ENCODE assay signal across 8 mouse cellular contexts in the genomic region with DNA sequence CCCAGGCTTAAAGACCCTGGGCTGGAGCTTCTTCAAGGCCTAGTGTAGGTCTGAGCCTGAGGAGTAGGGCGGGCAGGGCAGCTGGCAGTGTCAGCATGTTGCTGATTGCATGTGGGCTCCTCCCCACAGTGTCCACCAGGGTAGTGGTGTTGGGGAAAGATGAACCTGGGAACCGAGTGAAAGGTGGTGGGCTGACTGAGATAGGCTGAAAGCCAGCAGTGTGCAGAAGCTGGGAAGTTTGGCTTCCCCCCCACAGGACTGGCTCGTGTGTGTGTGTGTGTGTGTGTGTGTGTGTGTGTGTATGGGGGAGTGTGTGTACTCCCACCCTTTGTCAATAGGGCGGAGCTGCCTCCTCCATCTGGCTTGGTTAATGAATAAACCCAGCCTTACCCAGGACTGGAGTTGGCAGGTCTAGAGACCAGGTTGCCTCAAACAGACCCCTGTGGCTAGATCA. TPM values are rescaled to one million over a fixed set of nuclear protein-coding genes. Genes with fewer than 3 reads are reported as not detected.
DNase-seq lines count a peak whose midpoint lies in the region; ATAC-seq and TF ChIP-seq lines count a peak whose summit lies in the region.
"Had no signal": no experiment of that assay in that cellular context is flagged by ENCODE, and none has a peak within 500 bp of the region (broad histone marks: within the 10 kb centered on the region; RNA-seq: fewer than 3 reads in every experiment).

No protein-coding gene starts in this region.

- no peak for TF ChIP-seq POLR2A in olfactory bulb, adult 2 months (IDR thresholded peaks at IDR 0.05; ENCODE audit: insufficient read depth, low read depth, low read length)

- peaks cover 9% of the 10 kb centered on the region; the same call in 1 of the 2 replicates for H3K27me3 ChIP-seq in lung, embryonic 14.5 days (ENCODE audit: insufficient read depth, low read length)
- peaks cover 61% of the 10 kb centered on the region for H3K27me3 ChIP-seq in embryonic facial prominence, embryonic 10.5 days (replicated peaks; ENCODE audit: low read depth, poor library complexity, severe bottlenecking)
- H3K27me3 ChIP-seq in kidney, embryonic 14.5 days (ENCODE audit: control insufficient read depth, insufficient read depth, low read length) = no peaks in the 10 kb centered on the region

- peak; percentile 18; the same call in 1 of the 2 replicates for TF ChIP-seq CTCF in lung, embryonic 14.5 days (IDR thresholded peaks at IDR 0.05; ENCODE audit: low read depth)
- no peak for TF ChIP-seq CTCF in olfactory bulb, adult 2 months (IDR thresholded peaks at IDR 0.05; ENCODE audit: insufficient read depth, low read depth, low read length)

- H3K4me3 ChIP-seq in lung, embryonic 14.5 days (ENCODE audit: low read depth, low read length) = peak overlapping the region; percentile 76; the same call in 1 of the 2 replicates
- 0 out of 2 replicates have a peak overlapping the region, but pooled peaks have one; percentile 2 for H3K4me3 ChIP-seq in embryonic facial prominence, embryonic 10.5 days
- peak overlapping the region; percentile 65; the same call in 1 of the 2 replicates for H3K4me3 ChIP-seq in kidney, embryonic 14.5 days (ENCODE audit: low read length)
- peak overlapping the region; percentile 74 for H3K4me3 ChIP-seq in olfactory bulb, adult 2 months (ENCODE audit: insufficient read depth, low read depth, low read length)

- no peaks in the 10 kb centered on the region for H3K9me3 ChIP-seq in lung, embryonic 14.5 days (ENCODE audit: low read depth, low read length)
- H3K9me3 ChIP-seq in embryonic facial prominence, embryonic 10.5 days = no peaks in the 10 kb centered on the region
- H3K9me3 ChIP-seq in kidney, embryonic 14.5 days (ENCODE audit: control insufficient read depth, low read length) = no peaks in the 10 kb centered on the region
- H3K9me3 ChIP-seq: limb, embryonic 12.5 days had no signal

- H3K36me3 ChIP-seq in lung, embryonic 14.5 days (ENCODE audit: insufficient read depth) = no peaks in the 10 kb centered on the region
- H3K36me3 ChIP-seq in embryonic facial prominence, embryonic 10.5 days (replicated peaks) = 0 out of 2 replicates have a peak, but pooled peaks cover 3% of the 10 kb centered on the region
- no peaks in the 10 kb centered on the region for H3K36me3 ChIP-seq in kidney, embryonic 14.5 days (ENCODE audit: control insufficient read depth, insufficient read depth, low read length)
- H3K36me3 ChIP-seq: limb, embryonic 12.5 days had no signal

- 0 out of 2 replicates have a peak, but pooled peaks cover 6% of the 10 kb centered on the region for H3K4me1 ChIP-seq in lung, embryonic 14.5 days (ENCODE audit: insufficient read depth)
- H3K4me1 ChIP-seq in embryonic facial prominence, embryonic 10.5 days = peaks cover 42% of the 10 kb centered on the region
- H3K4me1 ChIP-seq in kidney, embryonic 14.5 days (ENCODE audit: control insufficient read depth, insufficient read depth, low read length) = peaks cover 7% of the 10 kb centered on the region
- H3K4me1 ChIP-seq in olfactory bulb, adult 2 months (ENCODE audit: control insufficient read depth, insufficient read depth, low read length) = peaks cover 49% of the 10 kb centered on the region

- WGBS in lung, embryonic 14.5 days = 44% methylated on average over 4 of the region's 4 CpGs
- WGBS in embryonic facial prominence, embryonic 10.5 days = 75% methylated on average over 4 of the region's 4 CpGs
- 53% methylated on average over 4 of the region's 4 CpGs for WGBS in kidney, embryonic 14.5 days
- WGBS in olfactory bulb, adult 2 months = 44% methylated on average over 4 of the region's 4 CpGs

- H3K9ac ChIP-seq in lung, embryonic 14.5 days = no peak overlapping the region
- H3K9ac ChIP-seq in kidney, embryonic 14.5 days (ENCODE audit: low read depth, low read length) = 0 out of 2 replicates have a peak overlapping the region, but pooled peaks have one; percentile 13
- H3K9ac ChIP-seq: limb, embryonic 12.5 days had no signal

- peak; percentile 26; the same call in 1 of the 2 replicates for ATAC-seq in lung, embryonic 14.5 days (ENCODE audit: insufficient read depth)
- ATAC-seq in kidney, embryonic 14.5 days (ENCODE audit: low FRiP score, low TSS enrichment) = 0 out of 2 replicates have a peak, but pooled peaks have one; percentile 5

- H3K27ac ChIP-seq in lung, embryonic 14.5 days (ENCODE audit: low read depth) = no peak overlapping the region
- no peak overlapping the region for H3K27ac ChIP-seq in embryonic facial prominence, embryonic 10.5 days (replicated peaks)
- H3K27ac ChIP-seq in kidney, embryonic 14.5 days (ENCODE audit: low read depth, low read length) = peak overlapping the region; percentile 45; the same call in 1 of the 2 replicates
- peak overlapping the region; percentile 11; the same call in 1 of the 2 replicates for H3K27ac ChIP-seq in olfactory bulb, adult 2 months (ENCODE audit: insufficient read depth, low read depth, low read length)
- H3K27ac ChIP-seq: limb, embryonic 12.5 days had no signal

- peak; percentile 44 for DNase-seq in lung, embryonic 14.5 days
- no peak for DNase-seq in lung, postnatal 14 days
- DNase-seq in embryonic facial prominence, embryonic 10.5 days (ENCODE audit: low spot score) = no peak
- DNase-seq in layer of hippocampus, adult 8-10 months (ENCODE audit: low spot score in 2 of 2) = no peak
- DNase-seq in thymus, postnatal 36 days = no peak

- H3K4me2 ChIP-seq in lung, embryonic 14.5 days = peak overlapping the region; percentile 96
- peak overlapping the region; percentile 94 for H3K4me2 ChIP-seq in kidney, embryonic 14.5 days (replicated peaks; ENCODE audit: low read depth, low read length)

RNA-seq across cellular contexts. Expression of a gene that starts 6.3 kb away (rescaled TPM):
- 35.4 and 38.0 TPM in 2 replicates for polyA plus RNA-seq in lung, embryonic 14.5 days (2014; fragmentation: Nextera tagmentation; extraction: Ambion mirVana)
- polyA plus RNA-seq in embryonic facial prominence, embryonic 10.5 days (2016; fragmentation: Nextera tagmentation; extraction: Ambion mirVana) = 12.3 and 15.4 TPM in 2 replicates
- polyA plus RNA-seq in kidney, embryonic 14.5 days (2014; fragmentation: Nextera tagmentation; extraction: Ambion mirVana) = 49.5 and 59.6 TPM in 2 replicates
- polyA plus RNA-seq in olfactory bulb, adult 2 months (2012; ENCODE audit: insufficient read depth, insufficient read length, low replicate concordance, missing spikeins) = not detected in 2 replicates
- 10 to 100 TPM; 25.3 to 28.8 (median 27.2) TPM for total RNA-seq in layer of hippocampus, adult 8-10 months (2022)

RNA-seq across cellular contexts. Expression of a gene that starts 21.1 kb away (rescaled TPM):
- 13.2 and 14.6 TPM in 2 replicates for polyA plus RNA-seq in lung, embryonic 14.5 days (2014; fragmentation: Nextera tagmentation; extraction: Ambion mirVana)
- 13.1 and 15.1 TPM in 2 replicates for polyA plus RNA-seq in embryonic facial prominence, embryonic 10.5 days (2016; fragmentation: Nextera tagmentation; extraction: Ambion mirVana)
- polyA plus RNA-seq in kidney, embryonic 14.5 days (2014; fragmentation: Nextera tagmentation; extraction: Ambion mirVana) = 7.6 and 10.5 TPM in 2 replicates
- polyA plus RNA-seq in olfactory bulb, adult 2 months (2012; ENCODE audit: insufficient read depth, insufficient read length, low replicate concordance, missing spikeins) = not detected in 2 replicates
- 10 to 100 TPM; 45.2 to 54.5 (median 48.5) TPM for total RNA-seq in layer of hippocampus, adult 8-10 months (2022)

RNA-seq across cellular contexts. Expression of a gene that starts 24.7 kb away (rescaled TPM):
- 108 and 122 TPM in 2 replicates for polyA plus RNA-seq in lung, embryonic 14.5 days (2014; fragmentation: Nextera tagmentation; extraction: Ambion mirVana)
- 15.4 and 17.4 TPM in 2 replicates for polyA plus RNA-seq in embryonic facial prominence, embryonic 10.5 days (2016; fragmentation: Nextera tagmentation; extraction: Ambion mirVana)
- 70.9 and 92.5 TPM in 2 replicates for polyA plus RNA-seq in kidney, embryonic 14.5 days (2014; fragmentation: Nextera tagmentation; extraction: Ambion mirVana)
- polyA plus RNA-seq in olfactory bulb, adult 2 months (2012; ENCODE audit: insufficient read depth, insufficient read length, low replicate concordance, missing spikeins) = not detected in 2 replicates
- total RNA-seq in layer of hippocampus, adult 8-10 months (2022) = 10 to 100 TPM; 18.0 to 32.8 (median 26.4) TPM

Comparison
In these comparisons a context has a peak if more than half of its experiments do, and no peak if none do; other contexts are left out.
1. H3K27ac ChIP-seq: peak in kidney, embryonic 14.5 days (single experiment) and olfactory bulb, adult 2 months (single experiment); none in lung, embryonic 14.5 days (single experiment) and embryonic facial prominence, embryonic 10.5 days (single experiment).
2. H3K4me3 ChIP-seq: peak in every context shown above with its lines; median percentile 76 in lung, embryonic 14.5 days; 74 in olfactory bulb, adult 2 months; 65 in kidney, embryonic 14.5 days; 2 in embryonic facial prominence, embryonic 10.5 days.
3. RNA of a gene that starts 6.3 kb away (polyA plus RNA-seq): 49.5 to 59.6 TPM in kidney, embryonic 14.5 days, 35.4 to 38.0 TPM in lung, embryonic 14.5 days and 12.3 to 15.4 TPM in embryonic facial prominence, embryonic 10.5 days; not detected in olfactory bulb, adult 2 months; every median in the first group is over 10 times any median in the second.